Mouse (Mus musculus): Measurements from ENCODE around the gene Angptl1. TPM values are rescaled to one million over a fixed set of nuclear protein-coding genes. Genes with fewer than 3 reads are reported as not detected.

Gene Angptl1
- total and polyA plus RNA-seq, 3 experiments = 0.08 to 0.23 TPM; not detected in 1

DNA sequence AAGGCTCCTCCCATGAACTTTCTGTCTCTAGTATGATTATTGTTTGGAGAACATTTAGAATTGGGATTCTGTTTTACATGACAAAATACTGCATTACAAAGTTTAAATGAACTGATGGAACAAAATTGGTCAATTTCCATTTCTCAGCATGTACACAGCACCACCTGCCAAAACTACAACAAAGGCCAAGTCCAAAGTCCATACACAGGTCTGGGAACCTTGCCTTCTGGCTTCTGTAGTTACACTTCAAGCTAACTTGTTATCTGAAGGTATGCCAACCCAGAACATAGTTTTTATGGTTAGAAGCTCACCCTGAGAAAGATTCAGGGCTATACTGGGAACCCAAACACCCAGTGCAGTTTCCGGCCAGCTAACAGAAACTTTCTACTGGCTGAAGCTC is 19.1 kb upstream of the Angptl1 start:
- TF ChIP-seq USF2 (conservative IDR thresholded peaks at IDR 0.05; ENCODE audit: low read depth, low read length) (no peak), CTCF (conservative IDR thresholded peaks at IDR 0.05 in 1 of 2, IDR thresholded peaks at IDR 0.05 in 1 of 2; ENCODE audit: low read depth in 2 of 2, low read length in 2 of 2) (no peak), SMC3 (IDR thresholded peaks at IDR 0.05; ENCODE audit: low read depth, low read length) (no peak), JUND (conservative IDR thresholded peaks at IDR 0.05; ENCODE audit: low read depth, low read length) (no peak), E2F4 (IDR thresholded peaks at IDR 0.05; ENCODE audit: insufficient replicate concordance, low read depth, low read length) (no peak), TBP (conservative IDR thresholded peaks at IDR 0.05; ENCODE audit: low read depth, low read length) (no peak), MEF2A (IDR thresholded peaks at IDR 0.05; ENCODE audit: borderline replicate concordance, low read depth, low read length) (no peak), UBTF (IDR thresholded peaks at IDR 0.05; ENCODE audit: low read depth, low read length) (no peak), ZNF384 (IDR thresholded peaks at IDR 0.05; ENCODE audit: low read depth, low read length) (no peak), GABPA (IDR thresholded peaks at IDR 0.05; ENCODE audit: insufficient replicate concordance, low read depth, low read length) (no peak), KAT2A (IDR thresholded peaks at IDR 0.05; ENCODE audit: insufficient replicate concordance, low read length) (no peak), RAD21 (IDR thresholded peaks at IDR 0.05; ENCODE audit: low read depth, low read length) (no peak), HCFC1 (IDR thresholded peaks at IDR 0.05; ENCODE audit: low read depth, low read length) (no peak), MYC (IDR thresholded peaks at IDR 0.05; ENCODE audit: low read depth, low read length) (no peak)
- no peak overlapping the region for H3K27ac ChIP-seq (ENCODE audit: insufficient read depth, low read depth)
- H3K9ac ChIP-seq (ENCODE audit: insufficient read depth, low read depth) = no peak overlapping the region
- peaks cover 67 to 82% of the 10 kb centered on the region in 2 experiments for H3K36me3 ChIP-seq (replicated peaks in 1 of 2; ENCODE audit: control insufficient read depth in 1 of 2, insufficient read depth in 1 of 2, low read length in 1 of 2)
- no peaks in the 10 kb centered on the region for H3K27me3 ChIP-seq (replicated peaks)
- no peaks in the 10 kb centered on the region for H3K9me3 ChIP-seq (replicated peaks; ENCODE audit: low read length)
- H3K4me2 ChIP-seq (ENCODE audit: insufficient read depth, low read depth, poor library complexity, severe bottlenecking) = no peak overlapping the region
- no peak overlapping the region for H3K4me3 ChIP-seq (replicated peaks in 1 of 3; ENCODE audit: low read depth in 2 of 3, low read length in 2 of 3, poor library complexity in 1 of 3)
- in situ Hi-C loops (cut with MboI; ENCODE audit: low pct_ligation_motif_present, low pct_unique_long_range_greater_than_20kb, low sequenced_read_pairs) (no loop called here), dilution Hi-C loops (cut with MboI; ENCODE audit: extremely low pct_ligation_motif_present, extremely low pct_unique_long_range_greater_than_20kb, low sequenced_read_pairs) (no loop called here)
- no peak for DNase-seq (ENCODE audit: extremely low read depth)
- H3K4me1 ChIP-seq (ENCODE audit: control insufficient read depth in 1 of 2, insufficient read depth in 2 of 2) = no peaks in the 10 kb centered on the region
- no peaks in the 10 kb centered on the region for H3K79me2 ChIP-seq (replicated peaks; ENCODE audit: control insufficient read depth, extremely low read depth, insufficient read depth, poor library complexity, severe bottlenecking)

DNA sequence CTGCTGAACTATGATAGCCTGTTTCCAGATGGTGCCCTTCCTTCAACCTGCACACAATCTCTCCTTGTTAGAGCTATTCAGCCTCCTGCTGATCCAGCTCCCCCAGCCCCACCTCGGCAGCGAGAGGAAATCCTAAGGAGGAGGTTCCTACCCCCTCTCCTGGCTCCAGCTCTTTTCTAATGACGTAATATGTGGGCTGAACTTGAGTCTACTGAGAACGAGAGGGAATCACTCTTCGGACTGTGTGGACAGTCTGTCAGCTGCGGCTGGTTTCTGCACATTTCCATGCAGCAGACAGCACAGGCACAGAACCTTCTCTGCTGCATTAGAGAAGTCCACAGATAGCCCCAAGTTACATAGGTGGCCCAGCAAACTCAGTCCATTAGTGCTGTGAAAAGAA is 333 bp downstream of the Angptl1 start:
- in situ Hi-C loops (cut with MboI; ENCODE audit: low pct_ligation_motif_present, low pct_unique_long_range_greater_than_20kb, low sequenced_read_pairs) = no loop called here
- dilution Hi-C loops (cut with MboI; ENCODE audit: extremely low pct_ligation_motif_present, extremely low pct_unique_long_range_greater_than_20kb, low sequenced_read_pairs) = no loop called here
- no peak for DNase-seq (ENCODE audit: extremely low read depth)
- no peaks in the 10 kb centered on the region for H3K9me3 ChIP-seq (replicated peaks; ENCODE audit: low read length)
- H3K4me2 ChIP-seq (ENCODE audit: insufficient read depth, low read depth, poor library complexity, severe bottlenecking) = no peak overlapping the region
- peaks cover 41 to 81% of the 10 kb centered on the region in 2 experiments for H3K36me3 ChIP-seq (replicated peaks in 1 of 2; ENCODE audit: control insufficient read depth in 1 of 2, insufficient read depth in 1 of 2, low read length in 1 of 2)
- peaks cover 2% of the 10 kb centered on the region; the same call in 1 of the 2 replicates for H3K79me2 ChIP-seq (replicated peaks; ENCODE audit: control insufficient read depth, extremely low read depth, insufficient read depth, poor library complexity, severe bottlenecking)
- H3K4me3 ChIP-seq (replicated peaks in 1 of 3; ENCODE audit: low read depth in 2 of 3, low read length in 2 of 3, poor library complexity in 1 of 3) = no peak overlapping the region
- H3K4me1 ChIP-seq (ENCODE audit: control insufficient read depth in 1 of 2, insufficient read depth in 2 of 2) = peaks cover 9 to 21% of the 10 kb centered on the region in 2 experiments
- no peak for TF ChIP-seq ELF1 (IDR thresholded peaks at IDR 0.05; ENCODE audit: low read depth, low read length)
- TF ChIP-seq GABPA (IDR thresholded peaks at IDR 0.05; ENCODE audit: insufficient replicate concordance, low read depth, low read length) = no peak
- TF ChIP-seq MAZ (IDR thresholded peaks at IDR 0.05; ENCODE audit: low read depth, low read length) = no peak
- TF ChIP-seq CTCF (conservative IDR thresholded peaks at IDR 0.05 in 1 of 2, IDR thresholded peaks at IDR 0.05 in 1 of 2; ENCODE audit: low read depth in 2 of 2, low read length in 2 of 2) = no peak
- TF ChIP-seq MAX (IDR thresholded peaks at IDR 0.05; ENCODE audit: low read length) = no peak
- no peak for TF ChIP-seq CHD2 (IDR thresholded peaks at IDR 0.05; ENCODE audit: low read length)
- no peak for TF ChIP-seq ZNF384 (IDR thresholded peaks at IDR 0.05; ENCODE audit: low read depth, low read length)
- TF ChIP-seq NELFE (IDR thresholded peaks at IDR 0.05; ENCODE audit: low read depth, low read length) = no peak
- TF ChIP-seq KAT2A (IDR thresholded peaks at IDR 0.05; ENCODE audit: insufficient replicate concordance, low read length) = no peak
- TF ChIP-seq MAFK (IDR thresholded peaks at IDR 0.05; ENCODE audit: insufficient replicate concordance, low read length) = no peak
- no peak for TF ChIP-seq POLR2AphosphoS2 (IDR thresholded peaks at IDR 0.05; ENCODE audit: low read depth, low read length)
- TF ChIP-seq CHD1 (IDR thresholded peaks at IDR 0.05; ENCODE audit: low read depth, low read length) = no peak
- no peak for TF ChIP-seq RCOR1 (conservative IDR thresholded peaks at IDR 0.05; ENCODE audit: low read depth, low read length)
- no peak for TF ChIP-seq TBP (conservative IDR thresholded peaks at IDR 0.05; ENCODE audit: low read depth, low read length)
- TF ChIP-seq ZKSCAN1 (IDR thresholded peaks at IDR 0.05; ENCODE audit: borderline replicate concordance, low read depth, low read length) = no peak
- TF ChIP-seq SIN3A (IDR thresholded peaks at IDR 0.05; ENCODE audit: low read length) = no peak
- no peak for TF ChIP-seq ETS1 (conservative IDR thresholded peaks at IDR 0.05; ENCODE audit: low read depth, low read length)
- no peak overlapping the region for H3K9ac ChIP-seq (ENCODE audit: insufficient read depth, low read depth)
- no peaks in the 10 kb centered on the region for H3K27me3 ChIP-seq (replicated peaks)
- H3K27ac ChIP-seq (ENCODE audit: insufficient read depth, low read depth) = no peak overlapping the region

All from CH12.LX (cell line).